Mouse (Mus musculus) cerebellum, adult 2 months (tissue): Measurements from ENCODE around the gene Eml1. TPM values are rescaled to one million over a fixed set of nuclear protein-coding genes. Genes with fewer than 3 reads are reported as not detected.

Experiments used
- DNase-seq, 2 experiments: peaks; one replicate each; pipeline ENCODE4 v3.0.0; 2021
- H3K27ac ChIP-seq: fragments of 200-500 bp; 2 replicates; pipeline ENCODE4 v1.5.1; 2012; ENCODE audit warnings: low read length, control low read depth, inconsistent platforms; ENCODE audit not compliant: insufficient read depth
- H3K27me3 ChIP-seq: fragments of 200-500 bp; 2 replicates; pipeline ENCODE4 v1.6.1; 2012; ENCODE audit warnings: inconsistent platforms, mild to moderate bottlenecking, low read length, moderate library complexity; ENCODE audit not compliant: control insufficient read depth, insufficient read depth
- H3K4me1 ChIP-seq: fragments of 200-500 bp; 2 replicates; pipeline ENCODE4 v1.6.1; 2011; ENCODE audit warnings: low read length; ENCODE audit not compliant: control insufficient read depth, insufficient read depth
- H3K4me3 ChIP-seq: fragments of 200-500 bp; replicated peaks from 2 replicates; pipeline ENCODE3; 2011; ENCODE audit warnings: mild to moderate bottlenecking, low read depth, low read length, control low read depth; ENCODE audit not compliant: insufficient read depth
- CTCF ChIP-seq: fragments of 200-500 bp; IDR thresholded peaks from 2 replicates; pipeline ENCODE4 v1.5.1; 2011; ENCODE audit warnings: low read depth, mild to moderate bottlenecking, control low read depth, low read length, moderate library complexity, borderline replicate concordance; ENCODE audit not compliant: insufficient read depth
- POLR2A ChIP-seq: fragments of 200-500 bp; IDR thresholded peaks from 2 replicates; pipeline ENCODE4 v1.6.1; 2011; ENCODE audit warnings: low read length, control low read depth, borderline replicate concordance; ENCODE audit not compliant: insufficient read depth
- WGBS: fragments of 180-500 bp; shearing (Covaris S2); methylation state at CpG from one replicate; pipeline ENCODE4 v1.1.7; 2018; 5-methylcytosine and 5-hydroxymethylcytosine counted together
- polyA plus RNA-seq: library from polyadenylated mRNA; depleted of rRNA; stranded (reverse); fragments of >200 nt; gene quantifications from 2 replicates; pipeline ENCODE4 v1.2.3, GENCODE M21; 2012

Gene Eml1
- polyA plus RNA-seq, 1 experiment = 93.9 TPM

DNA sequence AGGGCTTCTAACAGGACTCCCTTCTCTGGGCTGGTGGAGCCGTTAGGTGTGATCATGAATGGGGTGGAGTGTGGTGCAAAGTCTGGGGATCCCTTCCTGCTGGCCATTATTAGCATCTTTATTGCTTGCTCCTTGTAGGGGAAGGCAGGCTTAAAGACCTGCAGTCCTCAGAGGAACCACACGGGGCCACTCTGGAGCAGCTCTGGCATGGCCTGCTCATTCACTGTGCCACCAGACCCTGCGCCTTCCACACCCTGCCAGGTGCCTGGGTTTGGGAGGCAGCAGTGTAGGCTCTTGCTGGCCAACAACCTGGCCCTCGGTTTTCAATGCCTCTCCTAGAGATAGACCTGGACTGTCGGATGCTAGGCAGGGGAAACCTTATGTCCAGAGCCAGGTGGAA is 7.0 kb upstream of the Eml1 start:
- TF ChIP-seq CTCF = peak; percentile 97
- no peak for TF ChIP-seq POLR2A
- H3K27me3 ChIP-seq = no peaks in the 10 kb centered on the region
- H3K27ac ChIP-seq = peak overlapping the region; percentile 40
- DNase-seq = peak; percentile 95 to 96
- no peak overlapping the region for H3K4me3 ChIP-seq
- peaks cover 54% of the 10 kb centered on the region for H3K4me1 ChIP-seq
- 0% methylated on average over 5 of the region's 5 CpGs for WGBS

DNA sequence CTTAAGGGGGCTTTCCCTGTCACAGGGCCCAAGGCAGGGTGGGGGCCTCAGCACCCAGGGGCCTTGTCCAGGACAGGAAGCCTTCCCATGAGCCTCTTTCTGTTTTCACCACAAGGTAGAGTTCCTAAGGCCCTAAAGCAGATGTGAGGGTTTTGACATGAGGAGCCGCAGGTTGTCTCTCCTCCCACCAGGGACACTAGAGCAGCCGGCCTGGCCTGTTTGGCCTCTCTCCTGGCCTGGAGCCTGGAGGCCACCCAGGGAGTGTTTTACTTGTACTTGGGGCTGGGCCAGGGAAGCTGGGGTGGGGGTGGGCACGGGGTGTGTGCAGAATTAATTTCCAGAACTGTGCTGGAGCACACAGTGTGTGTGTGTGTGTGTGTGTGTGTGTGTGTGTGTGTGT is 5.4 kb upstream of the Eml1 start:
- no peak overlapping the region for H3K27ac ChIP-seq
- no peaks in the 10 kb centered on the region for H3K27me3 ChIP-seq
- WGBS = 23% methylated on average over 3 of the region's 3 CpGs
- peak in 1 of 2 experiments; percentile 49 for DNase-seq
- no peak overlapping the region for H3K4me3 ChIP-seq
- peaks cover 54% of the 10 kb centered on the region for H3K4me1 ChIP-seq
- TF ChIP-seq POLR2A = no peak
- no peak for TF ChIP-seq CTCF

DNA sequence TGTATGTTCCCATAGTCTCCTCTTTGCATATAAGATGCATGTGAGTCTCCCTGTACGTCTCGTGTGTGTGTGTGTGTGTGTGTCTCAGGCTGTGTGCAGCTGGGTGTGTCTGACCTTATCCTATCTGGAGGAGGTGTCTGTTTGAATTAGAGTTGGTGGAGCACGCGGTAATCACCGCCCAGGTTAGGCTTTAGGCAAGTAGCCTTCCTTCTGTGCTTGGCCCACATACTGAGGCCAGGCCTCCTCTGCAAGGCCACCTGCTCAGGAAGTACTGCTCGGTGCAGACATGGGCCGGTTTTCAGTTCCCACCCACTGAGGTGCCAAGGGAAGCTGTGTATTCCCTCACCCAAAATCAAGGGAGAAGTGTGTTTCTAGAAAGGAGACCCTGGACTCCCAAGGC is 4.9 kb upstream of the Eml1 start:
- peak in 1 of 2 experiments; percentile 49 for DNase-seq
- Histone ChIP-seq H3K4me3 (no peak overlapping the region), H3K27me3 (no peaks in the 10 kb centered on the region), H3K4me1 (peaks cover 54% of the 10 kb centered on the region), H3K27ac (no peak overlapping the region)
- 34% methylated on average over 7 of the region's 7 CpGs for WGBS
- TF ChIP-seq CTCF (no peak), POLR2A (no peak)

DNA sequence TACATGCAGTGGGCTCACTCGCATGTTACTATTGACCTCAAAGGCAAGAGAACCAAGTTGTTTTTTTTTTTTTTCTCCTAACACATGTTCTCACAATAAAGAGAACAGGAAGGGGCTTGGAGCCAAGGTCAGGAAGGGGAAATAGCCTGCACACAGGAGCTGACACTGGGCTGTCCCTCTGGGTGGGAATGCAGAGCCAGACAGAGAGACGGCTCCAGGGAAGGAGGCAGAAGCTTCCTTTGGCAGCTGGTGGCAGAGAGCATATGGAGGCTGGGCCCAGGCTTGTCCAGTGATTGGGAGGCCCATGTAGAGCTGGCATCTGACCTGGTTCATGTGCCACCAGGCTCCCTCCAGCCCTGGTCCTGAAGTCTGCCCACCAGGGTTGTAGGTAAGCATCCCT is 2.8 kb upstream of the Eml1 start:
- Histone ChIP-seq H3K27me3 (no peaks in the 10 kb centered on the region), H3K27ac (no peak overlapping the region), H3K4me1 (peaks cover 58% of the 10 kb centered on the region), H3K4me3 (no peak overlapping the region)
- WGBS = 44% methylated on average over 2 of the region's 2 CpGs
- TF ChIP-seq CTCF (no peak), POLR2A (no peak)
- DNase-seq = peak; percentile 61 to 73

GRCm38 (mm10) chr12:108368921-108369320 is 1.8 kb upstream of the Eml1 start:
- TF ChIP-seq POLR2A (no peak), CTCF (no peak)
- Histone ChIP-seq H3K27ac (no peak overlapping the region), H3K4me3 (no peak overlapping the region), H3K27me3 (no peaks in the 10 kb centered on the region), H3K4me1 (peaks cover 52% of the 10 kb centered on the region)
- 70% methylated on average over 5 of the region's 5 CpGs for WGBS
- DNase-seq = no peak

GRCm38 (mm10) chr12:108371429-108371765 is 640 bp downstream of the Eml1 start:
- DNase-seq = no peak
- H3K4me1 ChIP-seq = peaks cover 31% of the 10 kb centered on the region
- 90% methylated on average over 6 of the region's 6 CpGs for WGBS
- TF ChIP-seq CTCF (no peak), POLR2A (no peak)
- H3K4me3 ChIP-seq = no peak overlapping the region
- H3K27me3 ChIP-seq = no peaks in the 10 kb centered on the region
- H3K27ac ChIP-seq = no peak overlapping the region

GRCm38 (mm10) chr12:108372241-108372640 is 1.5 kb downstream of the Eml1 start:
- H3K4me3 ChIP-seq = no peak overlapping the region
- TF ChIP-seq POLR2A (no peak), CTCF (no peak)
- no peaks in the 10 kb centered on the region for H3K27me3 ChIP-seq
- 4% methylated on average over 17 of the region's 17 CpGs for WGBS
- H3K4me1 ChIP-seq = peaks cover 28% of the 10 kb centered on the region
- peak; percentile 82 to 87 for DNase-seq
- H3K27ac ChIP-seq = peak overlapping the region; percentile 14

DNA sequence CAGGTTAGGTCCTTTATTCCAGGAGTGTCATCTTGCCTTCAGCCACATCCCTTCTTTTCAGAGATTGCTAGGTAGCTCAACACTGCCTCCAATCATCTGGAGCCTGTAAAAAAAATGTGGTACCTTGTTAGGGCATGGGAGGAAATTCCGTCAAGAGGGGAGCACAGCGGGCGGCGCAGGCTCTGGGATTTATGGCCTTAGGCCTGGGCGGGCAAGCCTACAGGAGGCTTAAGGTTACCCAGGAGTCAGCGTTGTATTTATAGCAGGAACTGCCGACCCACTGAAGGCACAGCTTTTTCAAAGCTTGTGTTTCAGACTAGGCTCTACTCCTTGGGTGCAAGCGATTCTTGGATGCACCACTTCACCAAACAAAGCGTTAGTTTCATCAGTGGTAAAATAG is 2.9 kb downstream of the Eml1 start:
- Histone ChIP-seq H3K4me3 (no peak overlapping the region), H3K4me1 (peaks cover 15% of the 10 kb centered on the region; the same call in 1 of the 2 replicates), H3K27me3 (no peaks in the 10 kb centered on the region), H3K27ac (no peak overlapping the region)
- DNase-seq = no peak
- TF ChIP-seq POLR2A = no peak
- WGBS = 94% methylated on average over 9 of the region's 9 CpGs
